Mouse (Mus musculus) kidney, adult 10 weeks (tissue): ENCODE measurements around the gene Gldc. TPM values are rescaled to one million over a fixed set of nuclear protein-coding genes. Genes with fewer than 3 reads are reported as not detected.

Experiments used
- polyA plus RNA-seq: library from polyadenylated mRNA; stranded (reverse); fragments of 350-450 nt; fragmentation: Illumina TruSeq; extraction: RNeasy Lipid Tissue Mini Kit (QIAGEN cat#74804); gene quantifications from one replicate; pipeline ENCODE4 v1.2.3, GENCODE M21; 2014; ENCODE audit warnings: low read depth, low replicate concordance

The Gldc gene
- polyA plus RNA-seq = 43.1 TPM

DNA sequence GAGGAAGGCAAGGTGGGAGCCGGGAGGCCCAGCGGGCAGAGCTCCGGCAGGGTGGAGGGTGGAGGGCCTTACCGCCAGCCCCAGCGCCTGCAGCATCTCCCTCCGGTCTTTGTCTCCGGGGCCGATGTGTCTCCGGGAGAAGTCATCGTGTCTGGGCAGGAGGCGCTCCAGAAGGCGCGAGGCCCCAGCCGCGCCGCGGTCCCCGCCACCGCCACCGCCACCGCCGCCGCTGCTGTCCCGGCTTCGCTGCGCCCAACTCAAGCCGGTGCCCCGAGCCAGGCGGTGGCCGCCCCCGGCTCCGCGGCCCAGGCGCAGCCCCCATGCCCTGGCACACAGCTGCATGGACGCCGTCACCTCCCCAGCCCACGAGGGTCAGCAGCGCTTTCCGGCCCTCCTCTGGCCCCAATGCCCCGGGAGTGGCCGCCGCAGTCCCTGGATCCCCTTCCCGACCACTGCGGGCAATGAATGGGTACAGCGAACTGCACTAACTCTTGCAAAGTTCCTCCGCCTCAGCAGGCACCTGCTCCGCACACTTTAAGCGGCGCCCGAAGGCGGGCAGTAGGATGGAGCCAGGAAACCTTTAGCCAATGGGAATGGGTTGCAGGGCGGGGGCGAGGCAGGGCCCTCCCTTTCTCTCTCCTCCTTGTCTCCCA, at the start of gene Gldc:
Gene Gldc (minus strand): TSS at position 511 of the 653 bp plus-strand sequence.

Other genes starting within 250 kb of the Gldc start
- not detected for gene Trpd52l3, start 171.6 kb downstream of the Gldc start, polyA plus RNA-seq
- 59.4 TPM for gene Uhrf2, start 144.9 kb downstream of the Gldc start, polyA plus RNA-seq
- 0.73 TPM for gene Mbl2, start 57.5 kb upstream of the Gldc start, polyA plus RNA-seq